Mouse (Mus musculus): ENCODE results near the gene Ccnb2.
A peak's percentile ranks its signal among the peaks of the same experiment; 100 is the strongest.
"Not testable (repeated sequence)": the region's sequence is repeated elsewhere in the genome, so short reads cannot be mapped to it uniquely, and the experiment has no call there.

Ccnb2 gene

GRCm38 (mm10) chr9:70421257-70422056 is at the start of gene Ccnb2:
Gene Ccnb2, minus strand, starts transcription at chr9:70421547.
- peak; percentile 66 to 74 for DNase-seq

GRCm38 (mm10) chr9:70463091-70463490 is 41.7 kb upstream of the Ccnb2 start:
- not testable (repeated sequence) for DNase-seq

GRCm38 (mm10) chr9:70452371-70452770 is 31.0 kb upstream of the Ccnb2 start:
- DNase-seq = no peak

DNA sequence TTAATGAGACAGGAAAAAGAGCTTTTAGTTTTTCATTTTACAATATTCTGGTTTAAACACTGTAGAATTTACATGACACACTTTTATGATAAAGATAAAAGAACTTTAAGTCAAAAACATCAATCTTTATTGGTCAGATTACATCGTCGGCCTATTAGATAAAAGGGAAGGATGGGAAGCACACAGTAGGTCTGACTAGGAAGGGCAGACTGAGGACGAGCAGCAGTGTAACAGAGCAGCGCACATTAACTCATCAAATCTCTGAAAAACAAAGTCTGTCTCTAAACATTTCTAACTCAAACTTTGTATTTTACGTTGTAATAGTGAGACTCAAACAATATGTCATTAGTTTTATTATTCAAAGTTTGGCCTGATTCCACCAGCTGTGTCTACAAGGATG is 27.7 kb upstream of the Ccnb2 start:
- DNase-seq = no peak

GRCm38 (mm10) chr9:70439959-70440358 is 18.6 kb upstream of the Ccnb2 start:
- no peak for DNase-seq

GRCm38 (mm10) chr9:70422661-70423060 is 1.3 kb upstream of the Ccnb2 start:
- DNase-seq = no peak

GRCm38 (mm10) chr9:70416412-70416811 is 4.9 kb downstream of the Ccnb2 start:
- DNase-seq = no peak

DNA sequence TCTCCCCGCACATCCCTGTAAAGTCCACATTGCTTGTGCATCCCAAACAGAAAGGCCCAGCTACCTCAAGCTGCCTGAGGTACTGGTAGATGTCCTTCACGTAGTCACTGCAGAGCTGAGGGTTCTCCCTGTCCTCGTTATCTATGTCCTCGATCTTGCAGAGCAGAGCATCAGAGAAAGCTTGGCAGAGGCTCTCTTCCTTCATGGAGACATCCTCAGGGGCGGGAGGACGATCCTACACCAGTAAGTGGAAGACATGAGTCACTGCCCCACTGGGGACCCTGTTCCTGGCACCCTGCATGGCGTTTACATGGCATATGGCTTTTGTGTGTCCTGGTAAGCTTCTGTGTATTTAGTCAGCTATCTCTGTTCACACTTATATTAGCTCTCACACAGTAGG is 8.3 kb downstream of the Ccnb2 start:
- no peak for DNase-seq

- no peak for DNase-seq
These were observed 10.7 kb downstream of the Ccnb2 start for GRCm38 (mm10) chr9:70410668-70411067.

GRCm38 (mm10) chr9:70409743-70410142 is 11.6 kb downstream of the Ccnb2 start:
- no peak for DNase-seq

DNA sequence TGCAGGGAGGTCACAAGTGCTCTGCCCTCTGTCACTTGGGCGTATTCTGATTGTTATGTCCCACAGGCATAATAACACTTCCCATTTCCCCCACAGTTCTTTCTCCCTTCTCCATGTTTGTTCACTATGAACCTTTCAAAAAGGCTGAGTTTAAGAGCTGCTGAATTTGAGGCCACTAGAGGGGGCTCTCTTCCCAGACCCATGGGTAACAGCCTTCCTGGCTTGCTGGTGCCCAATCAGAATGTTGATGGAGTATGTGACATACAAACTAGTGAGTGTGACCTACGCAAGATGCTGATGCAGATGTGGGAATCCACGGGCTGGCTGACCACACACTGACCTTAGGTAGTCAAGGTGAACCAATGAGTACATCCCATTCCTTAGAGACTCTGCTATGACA is 12.6 kb downstream of the Ccnb2 start:
- DNase-seq = peak; percentile 6 to 9

DNA sequence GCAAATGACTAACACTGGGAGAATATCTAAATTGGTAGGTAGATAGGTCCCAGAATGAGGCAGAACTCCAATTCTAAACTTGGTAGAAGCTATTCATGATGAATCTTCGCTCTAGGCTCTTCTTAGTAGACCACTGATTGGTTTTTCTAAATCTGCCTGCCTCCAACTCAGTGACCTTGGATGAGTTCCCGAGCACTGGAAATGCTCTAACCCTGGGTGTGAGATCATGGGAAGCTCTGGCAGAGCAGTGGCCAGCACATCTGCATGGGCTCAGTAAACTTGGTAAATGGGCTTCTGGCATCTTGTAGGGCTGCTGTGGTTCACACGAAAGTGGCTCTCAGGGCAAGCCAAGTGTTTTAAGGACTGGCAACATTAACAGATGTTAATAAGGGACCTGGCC is 14.8 kb downstream of the Ccnb2 start:
- DNase-seq = no peak

GRCm38 (mm10) chr9:70401937-70402539 is 19.3 kb downstream of the Ccnb2 start:
- no peak for DNase-seq

GRCm38 (mm10) chr9:70396083-70396482 is 25.3 kb downstream of the Ccnb2 start:
- no peak for DNase-seq

- no peak for DNase-seq
These were observed 25.7 kb downstream of the Ccnb2 start for GRCm38 (mm10) chr9:70395617-70396016.

GRCm38 (mm10) chr9:70392563-70392907 is 28.8 kb downstream of the Ccnb2 start:
- peak; percentile 12 to 13 for DNase-seq

DNA sequence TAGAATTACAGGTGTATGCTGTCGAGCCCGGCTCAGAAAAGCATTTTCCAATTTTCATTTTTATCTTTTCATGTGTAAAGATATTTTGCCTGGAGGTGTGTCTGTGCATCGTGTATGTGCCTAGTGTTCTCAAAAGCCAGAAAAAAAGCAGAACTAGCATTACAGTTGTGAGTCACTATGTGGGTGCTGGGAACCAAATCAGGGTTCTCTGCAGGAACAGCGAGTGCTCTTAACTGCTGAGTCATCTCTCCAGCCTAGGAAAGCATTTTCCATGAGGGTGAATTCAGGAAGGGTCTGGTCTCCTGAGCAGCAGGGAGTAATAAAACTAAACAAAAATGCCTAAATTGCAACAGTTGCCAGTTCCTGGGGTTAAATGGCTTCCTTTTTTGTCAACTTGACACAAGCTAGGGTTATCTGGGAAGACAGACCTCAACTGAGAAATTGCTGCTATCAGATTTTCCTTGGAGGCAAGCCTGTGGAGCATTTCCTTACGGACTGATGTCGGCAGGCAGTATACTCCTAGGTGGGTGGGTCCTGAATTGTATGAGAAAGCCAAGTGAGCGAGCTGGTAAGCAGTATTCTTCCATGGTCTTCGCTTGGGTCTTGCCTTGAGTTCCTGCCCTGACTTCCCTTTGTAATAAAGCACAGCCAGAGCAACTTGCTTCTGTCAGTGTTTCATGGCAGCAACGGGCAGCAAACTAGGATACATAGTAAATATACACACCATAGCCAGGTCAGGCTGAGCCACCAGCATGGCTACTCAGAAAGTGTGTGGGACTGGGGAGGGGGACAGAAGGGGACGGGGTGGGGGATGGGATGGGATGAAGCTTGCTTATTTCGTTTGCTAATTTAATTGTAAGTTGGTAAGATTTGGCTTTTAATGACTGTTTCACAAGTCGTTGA is 29.4 kb downstream of the Ccnb2 start:
- no peak for DNase-seq

- DNase-seq = no peak
These were observed 30.3 kb downstream of the Ccnb2 start for GRCm38 (mm10) chr9:70391042-70391441.

GRCm38 (mm10) chr9:70389548-70389947 is 31.8 kb downstream of the Ccnb2 start:
- no peak for DNase-seq

GRCm38 (mm10) chr9:70387410-70388119 is 33.8 kb downstream of the Ccnb2 start:
- no peak for DNase-seq

DNA sequence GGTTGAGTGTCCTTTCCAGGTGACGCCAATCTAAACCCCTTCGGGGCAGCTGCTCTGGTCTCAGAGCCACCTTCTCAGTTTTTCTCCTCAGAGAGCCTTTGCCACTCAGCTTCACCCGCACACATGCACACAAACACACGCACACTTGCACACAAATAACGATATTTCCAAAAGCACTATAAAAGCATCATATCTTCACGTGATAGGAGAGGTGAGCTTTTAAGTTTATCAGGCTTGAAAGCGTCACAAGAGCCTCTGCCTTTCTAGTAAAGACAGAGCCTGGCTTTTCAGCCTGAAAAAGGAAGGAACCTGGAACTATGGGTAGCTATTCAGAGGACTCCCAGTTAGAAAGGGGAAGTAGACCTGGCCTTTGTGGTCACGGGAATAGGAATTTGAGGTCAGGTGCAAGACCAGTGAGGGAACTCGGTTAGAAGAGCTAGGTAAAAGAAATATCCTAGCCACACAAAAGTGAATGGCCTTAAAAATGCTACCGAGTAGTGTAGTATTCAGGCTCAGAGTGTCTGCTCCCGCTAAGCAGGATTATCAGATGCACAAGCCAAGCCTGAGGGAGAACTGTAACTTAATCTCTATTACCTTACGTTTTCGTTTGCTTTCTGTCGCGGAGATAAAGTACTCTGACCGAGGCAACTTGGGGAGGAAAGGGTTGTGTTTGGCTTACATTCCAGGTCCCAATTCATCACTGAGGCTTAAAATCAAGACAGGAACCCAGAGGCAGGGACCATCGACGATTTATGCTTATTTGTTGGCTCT is 36.2 kb downstream of the Ccnb2 start:
- no peak for DNase-seq

GRCm38 (mm10) chr9:70384494-70384893 is 36.9 kb downstream of the Ccnb2 start:
- no peak for DNase-seq
